Mouse (Mus musculus): ENCODE data around the gene Dst.

GRCm38 (mm10) chr1:34178022-34178727, 270.1 kb downstream of the Dst start:
- TF ChIP-seq CTCF (IDR thresholded peaks at IDR 0.05; ENCODE audit: insufficient read depth, low read depth, low read length) (no peak), POLR2A (IDR thresholded peaks at IDR 0.05; ENCODE audit: insufficient read depth, low read depth, low read length) (no peak)
